Mouse (Mus musculus) lung, adult 2 months (tissue): ENCODE measurements at regions not wholly inside any gene's neighbourhood (a gene's known extent, or its start where the extent isn't known, plus 50 kb on each side); places are given as distances from the start of the nearest gene placed in this dataset.

ENCODE experiments used
- CTCF ChIP-seq: fragments of 200-500 bp; IDR thresholded peaks from 2 replicates; pipeline ENCODE4 v1.5.1; 2011; ENCODE audit warnings: mild to moderate bottlenecking, low read length, control low read depth; ENCODE audit not compliant: insufficient read depth
- POLR2A ChIP-seq: fragments of 200-500 bp; IDR thresholded peaks from 2 replicates; pipeline ENCODE4 v1.6.1; 2011; ENCODE audit warnings: low read depth, mild to moderate bottlenecking, control low read depth, low read length, borderline replicate concordance; ENCODE audit errors: extremely low read depth

DNA sequence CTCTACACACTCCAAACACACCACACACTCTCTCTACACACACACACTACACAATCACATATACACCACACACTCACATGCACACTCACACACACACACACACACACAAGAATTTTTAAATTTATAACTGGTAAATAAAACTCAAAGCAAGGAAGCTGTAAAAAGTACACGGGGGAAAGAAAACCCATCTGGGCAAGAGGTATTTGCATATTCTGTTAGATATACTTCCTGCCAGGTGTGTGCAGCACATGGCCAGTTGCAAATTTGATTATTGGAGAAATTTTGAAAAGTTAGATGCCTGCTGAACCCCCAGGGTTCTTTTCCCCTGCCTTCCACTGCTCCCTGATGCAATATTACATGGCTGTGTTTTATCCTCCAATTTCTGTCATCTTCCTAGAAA lies 226.4 kb downstream of the Lpin1 start:
- TF ChIP-seq CTCF (no peak), POLR2A (no peak)
